Mouse (Mus musculus) bone marrow macrophage, adult 2 months (primary cell): Measurements from ENCODE around the gene Btbd7.

Experiments
- CTCF ChIP-seq: IDR thresholded peaks from 2 replicates; pipeline ENCODE4 v1.5.1; 2012; ENCODE audit warnings: low read depth, mild to moderate bottlenecking, low read length, moderate library complexity
- POLR2A ChIP-seq: IDR thresholded peaks from 2 replicates; pipeline ENCODE4 v1.6.1; 2012; ENCODE audit warnings: mild to moderate bottlenecking, low read depth, low read length, borderline replicate concordance

DNA sequence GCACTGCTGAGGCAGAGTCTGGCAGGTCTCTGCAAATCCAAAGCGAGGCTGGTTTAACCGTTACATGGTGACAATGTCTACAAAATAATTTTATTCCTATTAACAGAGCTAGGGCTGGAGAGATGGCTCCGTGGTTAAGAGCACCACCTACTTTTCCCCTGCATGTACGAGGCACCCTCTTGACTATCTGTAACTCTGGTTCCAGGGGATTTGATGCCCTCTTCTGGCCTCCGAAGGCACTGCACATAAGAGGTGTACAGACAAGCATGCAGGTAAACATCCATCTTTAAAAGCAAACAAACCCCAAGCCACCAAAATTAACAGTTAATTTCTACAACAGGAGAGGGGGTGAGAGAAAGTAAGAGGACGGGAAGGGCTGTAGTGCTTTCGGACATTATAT lies 122.0 kb downstream of the Btbd7 start:
- peak; percentile 8; the same call in 1 of the 2 replicates for TF ChIP-seq CTCF
- no peak for TF ChIP-seq POLR2A
